Mouse (Mus musculus) forebrain, embryonic 15.5 days (tissue): ENCODE data around the gene Zfp628. TPM values are rescaled to one million over a fixed set of nuclear protein-coding genes. Genes with fewer than 3 reads are reported as not detected.

Source experiments
- ATAC-seq: fragments of 200-750 bp; cut with Nextera tagmentation; replicated peaks from 2 replicates; pipeline ENCODE4 v1.8.0; 2017; ENCODE audit warnings: mild to moderate bottlenecking, moderate TSS enrichment, moderate library complexity
- H3K27ac ChIP-seq: fragments of 300-500 bp; sonication (generic); replicated peaks from 2 replicates; pipeline ENCODE4 v1.5.1; 2015; ENCODE audit warnings: mild to moderate bottlenecking, inconsistent platforms
- H3K27me3 ChIP-seq: fragments of 300-500 bp; sonication (generic); 2 replicates; pipeline ENCODE4 v1.6.1; 2015; ENCODE audit warnings: inconsistent platforms
- H3K36me3 ChIP-seq: fragments of 300-500 bp; sonication (generic); 2 replicates; pipeline ENCODE4 v1.6.1; 2015; ENCODE audit warnings: mild to moderate bottlenecking, inconsistent platforms
- H3K4me1 ChIP-seq: fragments of 300-500 bp; sonication (generic); 2 replicates; pipeline ENCODE4 v1.6.1; 2015; ENCODE audit warnings: inconsistent platforms
- H3K4me2 ChIP-seq: fragments of 300-500 bp; sonication (generic); replicated peaks from 2 replicates; pipeline ENCODE4 v1.6.1; 2015; ENCODE audit warnings: mild to moderate bottlenecking, inconsistent platforms
- H3K4me3 ChIP-seq: fragments of 300-500 bp; sonication (generic); 2 replicates; pipeline ENCODE4 v1.5.1; 2015; ENCODE audit warnings: mild to moderate bottlenecking, inconsistent platforms
- H3K9ac ChIP-seq: fragments of 300-500 bp; sonication (generic); replicated peaks from 2 replicates; pipeline ENCODE4 v1.6.1; 2015; ENCODE audit warnings: mild to moderate bottlenecking, inconsistent platforms
- H3K9me3 ChIP-seq: fragments of 300-500 bp; sonication (generic); 2 replicates; pipeline ENCODE4 v1.6.1; 2016; ENCODE audit warnings: inconsistent platforms
- WGBS: fragments of 180-500 bp; shearing (Covaris S2); methylation state at CpG from one replicate; pipeline ENCODE4 v1.1.7; 2015; ENCODE audit warnings: mixed read lengths; 5-methylcytosine and 5-hydroxymethylcytosine counted together
- polyA plus RNA-seq: library from polyadenylated mRNA; unstranded; fragments of >200 nt; fragmentation: Nextera tagmentation; extraction: Ambion mirVana; gene quantifications from 2 replicates; pipeline ENCODE4 v1.2.1, GENCODE M21; 2015

Gene Zfp628
- polyA plus RNA-seq, 1 experiment from 2014 or later: 4.2 TPM

- Histone ChIP-seq H3K9me3 (no peaks in the 10 kb centered on the region), H3K4me3 (no peak overlapping the region), H3K4me1 (peaks cover 60% of the 10 kb centered on the region), H3K27me3 (no peaks in the 10 kb centered on the region), H3K36me3 (peaks cover 23% of the 10 kb centered on the region), H3K9ac (no peak overlapping the region), H3K4me2 (no peak overlapping the region), H3K27ac (peak overlapping the region; percentile 96)
- no peak for ATAC-seq
- WGBS: 92% methylated on average over 19 of the region's 19 CpGs
Measured at GRCm38 (mm10) chr7:4920496-4920895, 5.5 kb downstream of the Zfp628 start.

DNA sequence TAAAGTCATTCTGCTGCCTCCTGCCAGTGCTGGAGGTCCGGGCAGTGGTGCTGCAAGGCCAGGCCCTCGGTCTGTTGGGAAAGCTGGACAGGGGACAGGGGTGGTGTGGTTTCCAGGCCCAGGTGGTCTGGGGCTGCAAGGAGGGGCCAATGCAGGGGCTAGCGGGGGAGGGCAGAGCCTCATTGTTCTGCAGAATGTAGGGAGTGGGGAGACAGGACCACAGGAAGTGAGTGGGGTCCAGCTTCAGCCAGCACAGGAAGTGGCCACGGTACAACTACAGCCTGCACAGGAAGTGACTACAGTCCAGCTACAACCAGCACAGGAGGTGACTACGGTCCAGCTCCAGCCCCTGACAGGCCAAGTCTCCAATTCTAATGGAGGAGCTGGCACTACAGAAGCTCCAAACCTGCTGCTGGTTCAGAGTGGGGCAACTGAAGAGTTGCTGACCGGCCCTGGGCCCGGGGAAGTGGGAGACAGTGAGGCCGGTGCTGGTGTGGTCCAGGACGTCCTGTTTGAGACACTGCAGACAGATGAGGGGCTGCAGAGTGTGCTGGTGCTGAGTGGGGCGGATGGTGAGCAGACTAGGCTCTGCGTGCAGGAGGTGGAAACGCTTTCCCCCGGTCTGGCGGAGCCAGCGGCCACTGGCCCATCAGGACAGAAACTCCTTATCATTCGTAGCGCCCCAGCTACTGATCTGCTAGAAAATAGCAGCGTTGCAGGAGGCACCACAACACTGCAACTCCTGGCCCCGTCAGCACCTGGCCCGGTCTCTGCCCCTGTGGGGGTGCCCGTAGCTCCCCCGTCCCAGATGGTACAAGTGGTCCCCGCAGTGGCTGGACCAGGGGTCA is 6.2 kb downstream of the Zfp628 start:
- peaks cover 23% of the 10 kb centered on the region for H3K36me3 ChIP-seq
- H3K27ac ChIP-seq: peak overlapping the region; percentile 96
- peak overlapping the region; percentile 57; the same call in 1 of the 2 replicates for H3K9ac ChIP-seq
- WGBS: 61% methylated on average over 23 of the region's 23 CpGs
- H3K4me2 ChIP-seq: 0 out of 2 replicates have a peak overlapping the region, but pooled peaks have one; percentile 88
- peaks cover 62% of the 10 kb centered on the region for H3K4me1 ChIP-seq
- no peaks in the 10 kb centered on the region for H3K9me3 ChIP-seq
- H3K27me3 ChIP-seq: no peaks in the 10 kb centered on the region
- ATAC-seq: no peak
- H3K4me3 ChIP-seq: no peak overlapping the region

- Histone ChIP-seq H3K4me1 (peaks cover 55% of the 10 kb centered on the region), H3K4me2 (peak within 1 kb of the TSS; percentile 88), H3K36me3 (peaks cover 23% of the 10 kb centered on the region), H3K27ac (peak within 1 kb of the TSS; percentile 96), H3K9ac (peak within 1 kb of the TSS; percentile 57), H3K9me3 (no peaks in the 10 kb centered on the region), H3K27me3 (no peaks in the 10 kb centered on the region), H3K4me3 (peak within 1 kb of the TSS; percentile 46)
- WGBS: 19% methylated on average over 8 of the region's 8 CpGs
- ATAC-seq: 0 out of 2 replicates have a peak, but pooled peaks have one; percentile 0
Measured at GRCm38 (mm10) chr7:4921824-4922482, 6.9 kb downstream of the Zfp628 start, which contains the start of gene Nat14. Nat14 (plus strand) TSS chr7:4922028.

DNA sequence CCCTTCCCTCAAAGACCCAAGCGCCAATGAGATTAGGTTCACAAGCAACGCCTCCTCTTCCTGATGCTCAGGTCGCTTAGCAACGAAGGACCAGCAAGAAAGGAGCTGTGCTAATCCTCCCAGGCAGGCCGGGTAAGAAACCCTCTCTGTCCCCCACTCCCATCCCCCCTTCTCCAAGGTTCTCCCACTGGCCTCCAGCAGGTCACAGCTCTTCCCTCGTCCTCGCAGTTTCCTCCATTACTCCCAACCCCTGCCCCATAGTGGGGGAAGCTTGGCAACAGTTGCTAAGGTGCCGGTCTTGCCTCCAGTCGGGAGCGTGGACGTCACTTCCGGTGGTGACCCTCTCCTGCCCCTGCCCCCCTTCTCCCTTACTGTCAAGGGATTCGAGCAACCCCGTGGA is 7.5 kb downstream of the Zfp628 start:
- under 1% methylated on average over 14 of the region's 14 CpGs for WGBS
- peak; percentile 74 for ATAC-seq
- H3K9me3 ChIP-seq: no peaks in the 10 kb centered on the region
- H3K27ac ChIP-seq: peak overlapping the region; percentile 96
- H3K4me2 ChIP-seq: peak overlapping the region; percentile 88
- H3K36me3 ChIP-seq: peaks cover 23% of the 10 kb centered on the region
- no peaks in the 10 kb centered on the region for H3K27me3 ChIP-seq
- peak overlapping the region; percentile 57 for H3K9ac ChIP-seq
- H3K4me1 ChIP-seq: peaks cover 52% of the 10 kb centered on the region
- H3K4me3 ChIP-seq: peak overlapping the region; percentile 46

- Histone ChIP-seq H3K4me3 (peak overlapping the region; percentile 46), H3K27ac (peak overlapping the region; percentile 96), H3K4me2 (peak overlapping the region; percentile 88), H3K36me3 (peaks cover 23% of the 10 kb centered on the region), H3K9me3 (no peaks in the 10 kb centered on the region), H3K27me3 (no peaks in the 10 kb centered on the region), H3K9ac (peak overlapping the region; percentile 57), H3K4me1 (peaks cover 52% of the 10 kb centered on the region)
- ATAC-seq: peak; percentile 62
- WGBS: under 1% methylated on average over 14 of the region's 14 CpGs
Measured at GRCm38 (mm10) chr7:4922931-4923565, 8.0 kb downstream of the Zfp628 start.

- Histone ChIP-seq H3K4me1 (peaks cover 52% of the 10 kb centered on the region), H3K9ac (peak overlapping the region; percentile 57), H3K36me3 (peaks cover 22% of the 10 kb centered on the region), H3K9me3 (no peaks in the 10 kb centered on the region), H3K27ac (peak overlapping the region; percentile 96), H3K4me3 (peak overlapping the region; percentile 46), H3K4me2 (peak overlapping the region; percentile 88), H3K27me3 (no peaks in the 10 kb centered on the region)
- 4% methylated on average over 37 of the region's 37 CpGs for WGBS
- peak; percentile 5 for ATAC-seq
Measured at GRCm38 (mm10) chr7:4923586-4924364, 8.8 kb downstream of the Zfp628 start.

DNA sequence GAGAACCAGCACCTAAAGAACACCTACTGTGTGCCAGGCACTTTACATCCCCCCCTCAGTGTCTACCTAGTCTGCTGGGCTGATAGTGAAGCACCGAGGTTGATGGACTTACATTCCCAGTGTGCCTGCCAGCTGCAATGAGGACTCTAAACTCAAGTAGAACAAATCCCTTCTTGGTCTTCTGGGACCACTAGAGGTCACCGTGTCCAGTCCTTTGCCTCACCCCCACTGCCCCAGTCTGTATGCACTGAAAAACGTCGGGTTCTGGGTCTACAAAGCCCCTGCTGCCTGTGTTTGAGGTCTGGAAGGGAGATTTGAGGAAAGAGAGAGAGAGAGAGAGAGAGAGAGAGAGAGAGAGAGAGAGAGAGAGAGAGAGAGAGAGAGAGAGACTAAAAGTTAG is 9.5 kb downstream of the Zfp628 start:
- Histone ChIP-seq H3K4me2 (peak overlapping the region; percentile 88), H3K4me1 (peaks cover 52% of the 10 kb centered on the region), H3K9me3 (no peaks in the 10 kb centered on the region), H3K4me3 (peak overlapping the region; percentile 46), H3K27me3 (no peaks in the 10 kb centered on the region), H3K27ac (peak overlapping the region; percentile 96), H3K9ac (peak overlapping the region; percentile 57), H3K36me3 (peaks cover 15% of the 10 kb centered on the region)
- 4% methylated on average over 4 of the region's 4 CpGs for WGBS
- ATAC-seq: no peak

GRCm38 (mm10) chr7:4924891-4925301 is 9.9 kb downstream of the Zfp628 start:
- no peak overlapping the region for H3K4me3 ChIP-seq
- 5% methylated on average over 3 of the region's 4 CpGs for WGBS
- H3K27me3 ChIP-seq: no peaks in the 10 kb centered on the region
- H3K4me1 ChIP-seq: peaks cover 52% of the 10 kb centered on the region
- peak overlapping the region; percentile 96 for H3K27ac ChIP-seq
- no peaks in the 10 kb centered on the region for H3K9me3 ChIP-seq
- H3K36me3 ChIP-seq: peaks cover 11% of the 10 kb centered on the region
- no peak for ATAC-seq
- no peak overlapping the region for H3K9ac ChIP-seq
- H3K4me2 ChIP-seq: peak overlapping the region; percentile 88

GRCm38 (mm10) chr7:4925441-4926381 is 10.7 kb downstream of the Zfp628 start, which contains the start of gene Ssc5d:
Ssc5d (plus strand) TSS chr7:4925785.
- Histone ChIP-seq H3K9ac (no peak within 1 kb of the TSS; the same call in none of the 2 replicates), H3K4me1 (peaks cover 52% of the 10 kb centered on the region)

DNA sequence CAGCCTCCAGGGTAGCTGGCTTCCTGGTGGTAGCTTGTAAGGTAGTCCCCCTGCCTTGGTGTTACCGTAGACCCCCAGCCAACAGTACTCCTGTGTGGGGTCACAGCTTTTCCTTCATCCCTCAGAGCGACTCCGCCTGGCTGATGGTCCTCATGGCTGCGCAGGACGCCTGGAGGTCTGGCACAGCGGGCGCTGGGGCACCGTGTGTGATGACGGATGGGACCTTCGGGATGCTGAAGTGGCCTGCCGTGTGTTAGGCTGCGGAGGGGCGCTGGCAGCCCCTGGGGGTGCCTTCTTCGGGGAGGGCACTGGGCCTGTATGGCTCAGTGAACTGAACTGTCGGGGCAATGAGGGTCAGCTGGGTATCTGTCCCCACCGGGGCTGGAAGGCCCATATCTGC is 11.8 kb downstream of the Zfp628 start:
- H3K4me1 ChIP-seq: peaks cover 44% of the 10 kb centered on the region
- no peaks in the 10 kb centered on the region for H3K9me3 ChIP-seq
- no peaks in the 10 kb centered on the region for H3K27me3 ChIP-seq
- H3K27ac ChIP-seq: no peak overlapping the region
- H3K36me3 ChIP-seq: no peaks in the 10 kb centered on the region
- WGBS: 74% methylated on average over 16 of the region's 16 CpGs
- H3K9ac ChIP-seq: no peak overlapping the region
- H3K4me2 ChIP-seq: no peak overlapping the region
- no peak overlapping the region for H3K4me3 ChIP-seq
- no peak for ATAC-seq

More at GRCm38 (mm10) chr7:4925441-4926381, 10.7 kb downstream of the Zfp628 start, which contains the start of gene Ssc5d:
- H3K9me3 ChIP-seq: no peaks in the 10 kb centered on the region
- ATAC-seq: no peak
- H3K4me2 ChIP-seq: peak within 1 kb of the TSS; percentile 88
- no peak within 1 kb of the TSS for H3K4me3 ChIP-seq
- no peaks in the 10 kb centered on the region for H3K27me3 ChIP-seq
- H3K27ac ChIP-seq: peak within 1 kb of the TSS; percentile 96
- WGBS: 5% methylated on average over 6 of the region's 6 CpGs
- peaks cover 3% of the 10 kb centered on the region; the same call in 1 of the 2 replicates for H3K36me3 ChIP-seq
